Mouse (Mus musculus): ENCODE results near the gene Themis2.
"Not testable (repeated sequence)": the region's sequence is repeated elsewhere in the genome, so short reads cannot be mapped to it uniquely, and the experiment has no call there.

Gene Themis2

GRCm38 (mm10) chr4:132756974-132757373, 39.2 kb downstream of the Themis2 start, which contains the start of gene Smpdl3b:
Gene Smpdl3b, minus strand, starts transcription at chr4:132757252.
- peak; percentile 77 for DNase-seq (ENCODE audit: low read depth, low spot score)

GRCm38 (mm10) chr4:132752992-132753391, 43.2 kb downstream of the Themis2 start:
- no peak for DNase-seq (ENCODE audit: low read depth, low spot score)

- no peak for DNase-seq (ENCODE audit: low read depth, low spot score)
These were observed 46.8 kb downstream of the Themis2 start for GRCm38 (mm10) chr4:132749258-132749982.

- DNase-seq (ENCODE audit: low read depth, low spot score), result peak; percentile 78
These were observed 47.4 kb downstream of the Themis2 start for GRCm38 (mm10) chr4:132748778-132749177.

- DNase-seq (ENCODE audit: low read depth, low spot score), result peak; percentile 83
These were observed 48.4 kb downstream of the Themis2 start for GRCm38 (mm10) chr4:132747664-132748259.

- peak; percentile 52 for DNase-seq (ENCODE audit: low read depth, low spot score)
These were observed 49.2 kb downstream of the Themis2 start for GRCm38 (mm10) chr4:132746911-132747517.

GRCm38 (mm10) chr4:132743992-132744911, 51.9 kb downstream of the Themis2 start:
- DNase-seq (ENCODE audit: low read depth, low spot score), result no peak

- peak; percentile 58 for DNase-seq (ENCODE audit: low read depth, low spot score)
These were observed 54.7 kb downstream of the Themis2 start for GRCm38 (mm10) chr4:132741491-132741890.

- not testable (repeated sequence) for DNase-seq (ENCODE audit: low read depth, low spot score)
These were observed 59.0 kb downstream of the Themis2 start for GRCm38 (mm10) chr4:132737154-132737553.

- no peak for DNase-seq (ENCODE audit: low read depth, low spot score)
These were observed 60.3 kb downstream of the Themis2 start for GRCm38 (mm10) chr4:132735894-132736293.

GRCm38 (mm10) chr4:132735389-132735788, 60.8 kb downstream of the Themis2 start:
- no peak for DNase-seq (ENCODE audit: low read depth, low spot score)

GRCm38 (mm10) chr4:132734766-132735165, 61.4 kb downstream of the Themis2 start:
- no peak for DNase-seq (ENCODE audit: low read depth, low spot score)

GRCm38 (mm10) chr4:132733071-132733770, 63.0 kb downstream of the Themis2 start:
- DNase-seq (ENCODE audit: low read depth, low spot score), result no peak

GRCm38 (mm10) chr4:132732148-132732684, 64.0 kb downstream of the Themis2 start, which contains the start of gene Xkr8:
Gene Xkr8, minus strand, starts transcription at chr4:132732546.
- peak; percentile 85 for DNase-seq (ENCODE audit: low read depth, low spot score)
